Comparison of ENCODE assay signal across 16 mouse cellular contexts in the genomic region with DNA sequence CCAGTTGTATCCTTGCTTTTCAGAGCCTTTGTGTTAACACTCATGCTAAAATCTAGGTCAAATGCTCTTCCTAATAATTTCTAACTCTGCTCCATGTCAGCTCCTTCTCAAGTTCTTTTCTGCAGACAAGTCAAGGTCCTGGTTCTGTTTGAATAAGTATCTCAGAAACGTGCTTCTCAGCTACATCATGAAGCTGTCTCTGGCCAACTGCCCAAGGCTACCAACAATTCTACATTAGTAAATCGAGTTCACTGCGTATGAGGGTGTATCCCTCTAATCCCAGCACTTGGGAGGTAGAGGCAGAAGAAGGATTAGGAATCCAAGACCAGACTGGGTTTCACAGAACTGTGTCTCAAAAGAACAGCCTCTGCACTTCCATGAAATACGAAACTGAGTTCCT.
A peak's percentile ranks its signal among the peaks of the same experiment; 100 is the strongest.
DNase-seq lines count a peak whose midpoint lies in the region; ATAC-seq lines count a peak whose summit lies in the region.
"Had no signal": no experiment of that assay in that cellular context is flagged by ENCODE, and none has a peak within 500 bp of the region (broad histone marks: within the 10 kb centered on the region; RNA-seq: fewer than 3 reads in every experiment).

No protein-coding gene starts in this region.

- no peak overlapping the region for H3K27ac ChIP-seq in forebrain, embryonic 11.5 days (ENCODE audit: low read depth, low read length)
- H3K27ac ChIP-seq: embryonic facial prominence, embryonic 10.5 days; embryonic facial prominence, embryonic 12.5 days; forebrain, embryonic 12.5 days had no signal

- 0 out of 2 replicates have a peak, but pooled peaks cover 3% of the 10 kb centered on the region for H3K36me3 ChIP-seq in forebrain, embryonic 11.5 days (ENCODE audit: control insufficient read depth, insufficient read depth, low read length)

- DNase-seq in adrenal gland, adult 2 months = peak; percentile 41
- no peak for DNase-seq in adrenal gland, adult 8-10 months
- peak; percentile 53 for DNase-seq in adrenal gland, postnatal 14 days
- DNase-seq in adrenal gland, postnatal 25 days = peak; percentile 30
- no peak for DNase-seq in forebrain, embryonic 11.5 days (ENCODE audit: low spot score)
- DNase-seq in thymus, adult 18-20 months = no peak
- DNase-seq: cerebellum, adult 11-12 months; cerebellum, adult 2 months; cerebellum, adult 9-10 months; cerebellum, postnatal 10 days; cerebellum, postnatal 25 days had no signal

- H3K27me3 ChIP-seq in forebrain, embryonic 11.5 days (ENCODE audit: control insufficient read depth, insufficient read depth, low read length) = no peaks in the 10 kb centered on the region
- H3K27me3 ChIP-seq: embryonic facial prominence, embryonic 12.5 days had no signal

- no peaks in the 10 kb centered on the region for H3K4me1 ChIP-seq in forebrain, embryonic 11.5 days (replicated peaks; ENCODE audit: control insufficient read depth, insufficient read depth, low read length)

- H3K9ac ChIP-seq in forebrain, embryonic 11.5 days (ENCODE audit: low read length) = no peak overlapping the region
- H3K9ac ChIP-seq: embryonic facial prominence, embryonic 12.5 days; forebrain, embryonic 12.5 days had no signal

- H3K4me3 ChIP-seq in forebrain, embryonic 11.5 days (ENCODE audit: low read depth, low read length) = no peak overlapping the region
- H3K4me3 ChIP-seq: embryonic facial prominence, embryonic 10.5 days; embryonic facial prominence, embryonic 12.5 days; forebrain, embryonic 12.5 days had no signal

- no peak overlapping the region for H3K4me2 ChIP-seq in forebrain, embryonic 11.5 days (ENCODE audit: low read depth, low read length, severe bottlenecking)
- H3K4me2 ChIP-seq: embryonic facial prominence, embryonic 12.5 days; forebrain, embryonic 12.5 days had no signal

- H3K9me3 ChIP-seq in forebrain, embryonic 11.5 days (ENCODE audit: control insufficient read depth, low read length) = no peaks in the 10 kb centered on the region
- H3K9me3 ChIP-seq: embryonic facial prominence, embryonic 10.5 days; forebrain, embryonic 12.5 days had no signal

- 84% methylated on average over 4 of the region's 4 CpGs for WGBS in forebrain, embryonic 11.5 days

- no peak for ATAC-seq in forebrain, embryonic 11.5 days (replicated peaks; ENCODE audit: low FRiP score)
- ATAC-seq: forebrain, embryonic 14.5 days; forebrain, embryonic 16.5 days had no signal

Comparison
In these comparisons a context has a peak if more than half of its experiments do, and no peak if none do; other contexts are left out.
1. DNase-seq: peak in adrenal gland, adult 2 months (single experiment), adrenal gland, postnatal 14 days (single experiment) and adrenal gland, postnatal 25 days (single experiment); none in adrenal gland, adult 8-10 months (single experiment), forebrain, embryonic 11.5 days (single experiment) and thymus, adult 18-20 months (0 of 2).